Mouse (Mus musculus): ENCODE measurements at regions not wholly inside any gene's neighbourhood (a gene's known extent, or its start where the extent isn't known, plus 50 kb on each side); places are given as distances from the start of the nearest gene placed in this dataset.
"Not testable (repeated sequence)": the region's sequence is repeated elsewhere in the genome, so short reads cannot be mapped to it uniquely, and the experiment has no call there.

GRCm38 (mm10) chr3:155662280-155662679, 569.0 kb downstream of the Lrriq3 start:
- peak in 1 of 2 experiments; percentile 21 for DNase-seq (ENCODE audit: low spot score in 2 of 2)

- DNase-seq (ENCODE audit: low spot score in 2 of 2), result no peak
Observed at GRCm38 (mm10) chr3:155672558-155672957, 579.3 kb downstream of the Lrriq3 start.

GRCm38 (mm10) chr3:155680200-155680599, 587.0 kb downstream of the Lrriq3 start:
- DNase-seq (ENCODE audit: low spot score in 2 of 2), result no peak

GRCm38 (mm10) chr3:155682921-155683813, 589.9 kb downstream of the Lrriq3 start:
- no peak for DNase-seq (ENCODE audit: low spot score in 2 of 2)

GRCm38 (mm10) chr3:155688358-155688757, 595.1 kb downstream of the Lrriq3 start:
- peak; percentile 52 to 75 for DNase-seq (ENCODE audit: low spot score in 2 of 2)

GRCm38 (mm10) chr3:155723011-155723510, 629.8 kb downstream of the Lrriq3 start:
- DNase-seq (ENCODE audit: low spot score in 2 of 2), result no peak

DNA sequence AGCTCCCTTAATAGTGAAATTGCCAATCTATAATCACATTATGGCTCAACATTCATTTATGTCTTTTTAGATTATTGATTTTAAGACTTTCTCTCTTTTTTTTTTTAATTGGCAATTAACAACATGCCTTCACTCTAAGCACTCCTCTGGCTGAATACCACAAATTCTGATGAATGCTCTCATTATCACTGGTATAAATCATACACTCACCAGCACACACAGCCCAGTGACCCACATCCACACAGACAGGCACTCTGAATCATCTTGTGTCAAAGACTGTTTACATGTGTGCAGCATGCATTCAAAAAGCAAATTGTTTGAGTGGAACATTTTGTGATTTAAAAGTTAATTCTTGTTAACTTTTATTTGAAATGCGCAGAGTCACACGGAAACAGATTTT, 649.2 kb downstream of the Lrriq3 start:
- no peak for DNase-seq (ENCODE audit: low spot score in 2 of 2)

GRCm38 (mm10) chr3:155746601-155747000, 653.4 kb downstream of the Lrriq3 start:
- not testable (repeated sequence) for DNase-seq (ENCODE audit: low spot score in 2 of 2)

GRCm38 (mm10) chr3:155747511-155747910, 654.3 kb downstream of the Lrriq3 start:
- DNase-seq (ENCODE audit: low spot score in 2 of 2), result no peak

DNA sequence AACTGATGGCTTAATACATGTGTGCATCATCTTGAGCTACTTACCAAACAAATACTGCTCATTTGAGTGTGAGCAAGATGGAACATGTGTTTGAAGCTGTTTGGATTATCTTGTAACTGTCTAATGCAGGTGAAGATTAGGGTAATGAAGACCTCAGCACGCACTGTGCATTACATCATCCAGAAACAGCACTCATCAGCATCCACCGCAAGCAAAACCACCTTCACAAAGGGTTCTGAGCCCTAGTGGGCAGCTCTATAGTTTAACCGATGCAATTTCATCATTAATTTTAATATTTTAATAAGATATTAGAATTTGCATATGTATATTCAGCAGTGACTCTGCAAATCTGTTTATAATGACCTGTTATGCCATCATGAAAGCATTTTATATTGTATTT, 664.1 kb downstream of the Lrriq3 start:
- DNase-seq (ENCODE audit: low spot score in 2 of 2), result no peak

- DNase-seq (ENCODE audit: low spot score in 2 of 2), result no peak
Observed at GRCm38 (mm10) chr3:155776019-155776418, 682.8 kb downstream of the Lrriq3 start.

GRCm38 (mm10) chr3:155777025-155777424, 683.8 kb downstream of the Lrriq3 start:
- no peak for DNase-seq (ENCODE audit: low spot score in 2 of 2)

- no peak for DNase-seq (ENCODE audit: low spot score in 2 of 2)
Observed at GRCm38 (mm10) chr3:155815693-155816092, 722.5 kb downstream of the Lrriq3 start.

DNA sequence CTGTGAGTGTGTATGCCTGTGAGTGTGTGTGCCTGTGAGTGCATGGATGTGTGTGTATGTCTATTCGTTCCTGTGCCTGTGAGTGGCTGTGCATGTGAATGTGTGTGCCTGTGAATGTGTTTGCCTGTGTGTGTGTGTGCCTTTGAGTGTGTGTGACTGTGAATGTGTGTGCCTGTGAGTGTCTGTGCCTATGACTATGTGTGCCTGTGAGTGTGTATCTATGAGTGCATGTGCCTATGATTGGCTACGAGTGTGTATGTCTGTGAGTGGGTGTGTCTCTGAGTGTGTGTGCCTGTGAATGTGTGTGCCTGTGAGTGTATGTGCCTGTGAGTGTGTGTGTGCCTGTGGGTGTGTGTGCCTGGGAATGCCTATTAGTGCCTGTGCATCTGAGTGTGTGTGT, 731.6 kb downstream of the Lrriq3 start:
- DNase-seq (ENCODE audit: low spot score in 2 of 2), result no peak

DNA sequence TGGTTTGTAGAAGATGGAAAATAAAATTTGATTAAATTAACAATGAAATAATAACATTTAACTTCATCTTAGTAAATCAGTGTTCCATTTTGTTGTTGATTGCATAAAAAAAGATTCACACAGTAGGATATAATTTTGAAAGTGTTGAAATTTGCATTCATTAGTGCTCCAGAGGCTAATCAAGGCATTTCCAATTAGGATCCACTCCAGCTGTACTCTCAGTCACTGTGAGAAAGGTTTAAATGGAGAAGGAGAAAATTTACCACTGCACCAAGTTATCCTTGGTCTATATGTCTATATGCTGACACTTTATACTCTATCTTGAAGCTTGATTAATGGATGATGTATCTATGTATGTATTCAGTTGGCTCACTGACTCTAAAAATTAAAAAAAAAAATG, 695.3 kb upstream of the Negr1 start:
- no peak for DNase-seq (ENCODE audit: low spot score in 2 of 2)

GRCm38 (mm10) chr3:155875696-155876095, 685.9 kb upstream of the Negr1 start:
- no peak for DNase-seq (ENCODE audit: low spot score in 2 of 2)

GRCm38 (mm10) chr3:155878401-155878800, 683.2 kb upstream of the Negr1 start:
- DNase-seq (ENCODE audit: low spot score in 2 of 2), result peak in 1 of 2 experiments; percentile 19

DNA sequence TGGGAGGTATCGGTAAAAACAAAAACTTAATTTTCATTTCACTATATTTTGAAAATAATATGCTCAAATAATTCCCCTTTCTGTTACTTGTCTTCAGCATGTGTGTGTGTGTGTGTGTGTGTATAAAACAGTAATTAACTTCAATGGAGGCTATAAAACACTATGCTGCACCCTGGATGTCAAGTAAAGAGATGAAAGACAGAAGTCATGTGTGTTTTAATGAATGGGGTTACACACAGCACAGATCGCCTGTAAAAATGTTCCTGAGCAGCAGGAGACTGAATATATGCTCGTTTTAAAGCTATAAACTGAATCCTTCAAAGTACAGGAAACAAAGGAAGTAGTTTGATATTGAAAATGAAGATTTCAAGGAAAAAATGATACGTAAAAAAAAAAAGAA, 680.9 kb upstream of the Negr1 start:
- no peak for DNase-seq (ENCODE audit: low spot score in 2 of 2)

- DNase-seq (ENCODE audit: low spot score in 2 of 2), result peak in 1 of 2 experiments; percentile 41
Observed at GRCm38 (mm10) chr3:155915981-155916380, 645.6 kb upstream of the Negr1 start.

DNA sequence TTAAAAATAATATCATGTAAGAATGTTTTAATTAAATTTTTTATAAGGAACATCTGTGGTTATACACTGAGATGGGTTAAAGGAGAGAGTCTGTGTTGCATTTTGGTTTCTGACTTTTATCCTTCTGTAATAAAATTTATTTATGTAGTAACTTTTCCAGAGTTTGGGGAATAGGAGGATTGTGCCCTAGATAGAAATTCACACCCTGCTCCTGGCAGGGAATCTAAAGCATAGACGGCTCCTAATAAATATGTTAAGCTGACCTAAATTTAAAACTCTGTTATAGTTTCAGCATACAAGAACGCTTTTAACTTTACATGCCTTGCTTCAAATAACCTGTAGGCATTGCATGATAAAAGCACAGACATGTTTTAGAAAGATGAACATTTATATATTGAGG, 618.7 kb upstream of the Negr1 start:
- no peak for DNase-seq (ENCODE audit: low spot score in 2 of 2)

DNA sequence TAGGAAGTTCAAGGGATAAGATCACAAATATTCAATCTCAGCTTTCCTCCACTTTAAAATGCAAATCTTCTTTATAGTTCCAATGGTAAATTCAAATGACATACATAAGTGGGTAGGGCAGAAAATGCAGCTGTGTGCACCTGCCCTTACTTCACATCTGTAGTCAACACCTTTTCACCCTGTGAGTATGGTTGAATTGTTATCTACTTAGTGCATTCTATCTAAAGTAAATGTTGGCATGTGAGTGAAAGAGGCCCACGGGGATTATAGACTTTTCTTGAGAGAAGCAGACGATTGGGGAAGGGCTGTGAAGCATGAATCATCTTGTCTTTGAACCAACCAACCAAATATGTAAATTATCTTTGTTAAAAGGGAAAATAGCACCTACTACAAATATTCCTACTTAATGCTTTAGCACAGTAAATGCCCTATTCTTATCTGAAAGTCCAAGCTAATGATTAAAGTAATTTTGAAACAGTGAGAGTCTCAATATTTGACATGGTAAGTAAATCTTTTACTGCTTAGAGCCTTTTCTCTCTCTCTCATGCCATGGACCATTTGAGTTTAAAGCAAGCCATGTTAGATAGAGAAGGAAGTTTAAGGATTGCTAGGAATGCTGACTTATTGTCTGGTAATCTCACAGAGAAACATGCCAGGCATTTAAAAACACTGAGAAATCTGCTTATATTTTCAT, 617.4 kb upstream of the Negr1 start:
- DNase-seq (ENCODE audit: low spot score in 2 of 2), result no peak

- no peak for DNase-seq (ENCODE audit: low spot score in 2 of 2)
Observed at GRCm38 (mm10) chr3:155945188-155945587, 616.4 kb upstream of the Negr1 start.

All from layer of hippocampus, adult 18-20 months (tissue).